Mouse (Mus musculus) mouse trophoblast stem cell (cell line): ENCODE measurements around the gene Ica1l.
"Not testable (repeated sequence)": the region's sequence is repeated elsewhere in the genome, so short reads cannot be mapped to it uniquely, and the experiment has no call there.

ENCODE experiments used
- in situ Hi-C, 2 experiments: fragments of 300-500 bp; cut with MseI, MboI; formaldehyde crosslinking; loops; 2 replicates in 1 of 2; 3 replicates in 1 of 2; pipeline ENCODE4 v1.15.1; 2025

Gene Ica1l

DNA sequence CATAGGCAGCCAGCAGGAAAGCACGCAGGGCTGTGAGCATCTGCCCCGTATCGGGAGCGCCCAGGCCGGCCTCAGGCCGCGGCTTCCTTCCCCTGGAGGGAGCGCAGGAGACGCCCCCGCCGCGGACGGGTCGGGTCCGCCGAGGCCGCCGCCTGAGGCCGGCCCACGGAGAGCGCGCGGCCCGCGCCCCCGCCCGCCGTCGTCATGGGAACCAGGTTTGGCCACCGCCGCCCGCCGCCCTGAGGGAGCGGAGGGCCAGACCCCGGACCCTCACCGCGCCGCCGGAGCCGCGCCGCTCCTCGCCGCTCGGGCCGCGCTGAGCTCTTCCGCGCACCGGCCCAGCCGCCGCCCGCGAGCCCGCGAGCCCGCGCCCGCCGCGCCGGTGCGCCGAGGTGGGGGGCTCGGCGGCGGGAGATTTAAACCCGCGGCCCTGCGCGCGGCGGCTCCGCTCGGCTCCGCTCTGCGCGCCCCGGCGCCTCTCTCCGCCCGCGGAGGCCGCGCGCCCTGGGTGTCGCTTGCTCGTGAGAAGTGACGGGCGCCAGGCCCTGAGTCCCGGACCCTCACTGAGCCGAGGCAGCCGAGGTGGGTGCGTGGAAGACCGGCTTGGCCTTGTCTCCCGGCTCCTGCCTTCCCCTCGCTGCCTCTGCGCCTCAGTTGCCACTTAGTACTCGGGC is at the start of gene Ica1l:
TSS of gene Ica1l (minus strand) at position 389 of the 674 bp plus-strand sequence.
- in situ Hi-C loops: no loop called here

DNA sequence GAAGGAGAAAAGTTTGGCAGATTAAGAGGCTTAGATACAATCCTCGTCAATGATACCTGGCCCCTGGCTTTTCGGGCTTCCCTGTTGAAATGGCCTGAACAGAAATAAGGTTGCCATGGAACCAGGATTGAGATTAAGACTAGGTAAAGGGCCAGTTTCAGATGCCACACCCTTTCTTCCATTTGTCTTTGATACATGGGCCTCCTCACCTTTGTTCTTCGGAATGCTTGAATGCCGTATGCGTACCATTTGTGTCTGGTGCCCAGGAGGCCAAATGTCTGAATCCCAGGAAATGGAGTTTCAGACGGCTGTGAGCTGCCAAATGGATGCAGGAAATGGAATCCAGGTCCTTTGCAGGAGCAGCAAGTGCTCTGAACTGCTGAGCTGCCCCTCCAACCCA is 33.4 kb upstream of the Ica1l start:
- in situ Hi-C loops: no loop called here

DNA sequence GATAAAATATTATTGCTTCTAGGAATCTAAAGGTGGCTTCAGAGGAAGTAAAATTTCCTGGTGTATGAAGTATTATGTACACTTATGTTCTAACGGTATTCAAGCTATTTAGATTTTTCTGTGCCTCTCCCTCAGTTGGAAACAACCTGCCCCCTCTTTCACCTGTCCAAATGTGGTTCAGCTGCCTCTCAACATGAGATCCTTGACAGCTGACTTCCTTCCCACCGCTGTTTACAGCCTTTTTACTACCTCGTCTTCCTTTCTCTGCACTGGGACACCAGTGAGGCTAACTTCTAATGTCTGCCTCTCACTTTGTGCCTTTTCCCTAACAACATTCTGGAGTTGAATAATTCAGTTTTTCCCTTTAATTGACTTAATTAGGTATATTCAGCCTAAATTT is 32.6 kb upstream of the Ica1l start:
- in situ Hi-C loops: no loop called here

DNA sequence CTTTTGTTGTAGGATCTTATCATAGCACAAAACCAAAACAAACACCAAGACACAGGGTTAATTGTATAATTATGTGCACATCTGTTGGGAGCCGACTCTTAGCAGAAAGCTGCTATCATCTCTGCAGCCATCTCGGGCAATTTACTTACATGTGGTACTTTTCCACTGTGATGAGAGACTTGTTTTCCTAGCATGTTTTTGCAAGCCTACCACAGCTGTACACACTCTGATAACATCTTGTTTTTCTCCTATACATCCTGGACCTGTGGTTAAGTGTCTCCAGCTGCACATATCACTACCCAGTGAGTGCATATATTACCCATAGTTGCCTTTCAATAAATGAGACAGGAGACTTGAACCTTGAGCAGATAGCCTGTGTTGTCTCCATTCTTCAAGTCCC is 32.0 kb upstream of the Ica1l start:
- in situ Hi-C loops: no loop called here

DNA sequence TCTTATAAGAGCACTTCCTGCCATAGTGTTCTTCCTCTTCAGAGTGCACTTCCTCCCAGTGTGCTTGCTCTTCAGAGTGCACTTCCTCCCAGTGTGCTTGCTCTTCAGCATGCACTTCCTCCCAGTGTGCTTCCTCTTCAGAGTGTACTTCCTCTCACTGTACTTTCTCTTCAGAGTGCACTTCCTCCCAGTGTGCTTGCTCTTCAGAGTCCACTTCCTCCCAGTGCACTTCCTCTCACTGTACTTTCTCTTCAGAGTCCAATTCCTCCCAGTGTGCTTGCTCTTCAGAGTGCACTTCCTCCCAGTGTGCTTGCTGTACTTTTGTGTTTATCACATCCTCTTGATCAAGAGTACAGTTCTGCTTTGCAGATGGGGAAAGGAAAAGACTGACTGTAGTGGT is 27.7 kb upstream of the Ica1l start:
- in situ Hi-C loops: not testable (repeated sequence)

DNA sequence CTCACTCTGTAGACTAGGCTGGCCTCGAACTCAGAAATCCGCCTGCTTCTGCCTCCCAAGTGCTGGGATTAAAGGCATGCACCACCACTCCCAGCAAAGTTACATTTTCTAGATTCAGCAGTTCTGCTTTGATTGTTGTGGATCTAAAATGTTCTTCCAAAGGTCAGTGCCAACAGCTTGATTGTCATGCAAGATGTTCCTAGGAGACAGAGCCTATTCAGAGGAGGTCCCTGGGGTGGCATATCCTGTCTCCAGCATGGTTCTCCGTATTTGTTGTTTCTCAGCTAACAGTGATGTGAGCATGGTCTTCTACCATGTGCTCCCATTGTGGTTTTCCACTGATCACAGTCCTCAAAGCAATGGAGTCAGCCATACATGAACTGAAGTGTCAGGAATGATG is 13.3 kb upstream of the Ica1l start:
- in situ Hi-C loops: no loop called here

DNA sequence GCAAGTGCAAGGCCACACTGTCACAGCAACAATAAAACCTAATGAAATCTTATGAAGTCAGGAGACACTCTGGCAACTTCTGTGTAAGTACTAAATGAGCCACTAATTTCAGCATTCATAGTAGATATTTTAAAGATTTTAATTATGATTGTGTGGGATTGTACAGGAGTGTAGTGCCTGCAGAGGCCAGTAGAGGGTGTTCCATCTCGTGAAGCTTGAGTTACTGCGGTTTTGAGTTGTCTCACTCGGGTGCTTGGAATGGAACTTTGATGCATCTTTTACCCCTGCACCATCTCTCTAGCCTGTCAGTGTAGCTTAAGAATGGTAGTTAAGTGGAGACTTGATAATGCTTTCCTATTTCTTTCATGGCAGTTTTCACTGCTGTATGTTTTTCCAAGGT is 11.7 kb upstream of the Ica1l start:
- in situ Hi-C loops: no loop called here

DNA sequence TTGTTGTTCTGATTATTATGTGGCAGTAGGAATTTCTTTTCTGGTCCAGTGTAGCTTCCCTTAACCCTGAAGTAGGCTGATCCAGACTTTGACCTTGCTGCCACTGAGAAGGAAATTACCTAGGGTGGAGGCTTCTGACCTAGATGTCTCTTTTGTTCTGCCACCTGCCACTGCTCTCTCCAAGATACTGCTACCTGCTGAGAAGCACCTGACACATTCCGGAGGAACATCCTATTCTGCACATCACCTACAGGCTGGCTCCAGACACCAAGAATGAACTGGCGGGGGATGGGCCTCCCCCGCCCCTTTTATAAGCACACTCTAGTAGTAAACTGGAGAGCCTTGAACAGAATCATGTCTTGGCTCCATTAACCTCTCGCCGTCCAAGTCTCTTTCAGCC is 4.5 kb upstream of the Ica1l start:
- in situ Hi-C loops: not testable (repeated sequence)

GRCm38 (mm10) chr1:60044595-60044994 is 1.6 kb upstream of the Ica1l start:
- in situ Hi-C loops: no loop called here

GRCm38 (mm10) chr1:60042398-60042795 is 587 bp downstream of the Ica1l start:
- in situ Hi-C loops: no loop called here

DNA sequence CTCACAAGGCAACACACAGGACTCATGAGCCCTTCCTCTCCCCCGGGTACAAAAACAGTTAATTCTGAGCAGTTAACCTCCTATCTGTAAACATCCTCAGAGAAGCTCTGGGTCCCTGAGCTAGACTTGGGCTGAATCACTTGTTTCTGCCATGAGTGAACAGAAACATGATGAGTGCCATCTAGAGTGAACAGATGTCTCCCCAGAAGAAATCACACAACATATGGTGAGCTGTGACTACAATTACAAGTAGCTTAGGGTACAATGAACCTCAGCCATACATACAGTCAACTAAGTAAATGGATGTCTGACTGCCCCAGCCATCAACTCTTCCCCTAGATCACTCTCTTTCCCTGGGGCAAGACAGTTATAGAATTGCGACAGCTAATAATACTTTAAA is 7.9 kb downstream of the Ica1l start:
- in situ Hi-C loops: no loop called here

- in situ Hi-C loops: no loop called here
These were observed 25.9 kb downstream of the Ica1l start for GRCm38 (mm10) chr1:60017031-60017469.

DNA sequence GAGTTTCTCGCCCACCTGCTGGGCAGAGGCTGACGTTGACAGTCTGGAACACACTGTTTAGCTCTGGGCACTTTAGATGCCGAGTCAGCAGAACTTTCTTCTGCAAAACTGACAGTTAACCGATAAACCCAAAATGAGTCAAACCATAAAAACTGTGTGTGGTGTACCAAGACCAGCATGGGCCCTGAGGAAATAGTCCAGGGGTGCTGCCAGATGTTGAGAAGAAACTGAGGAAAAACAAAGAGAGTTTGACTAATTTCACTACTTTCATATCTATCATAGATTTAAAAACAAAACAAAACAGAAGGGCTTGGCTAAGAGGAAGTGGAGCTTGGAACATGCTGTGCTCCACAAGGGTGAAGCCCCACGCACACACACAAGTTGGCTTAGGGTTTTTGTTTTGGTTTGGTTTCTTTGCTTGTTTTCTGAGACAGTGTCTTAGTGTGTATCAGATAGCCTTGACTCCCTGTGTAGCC is 26.8 kb downstream of the Ica1l start:
- in situ Hi-C loops: no loop called here

GRCm38 (mm10) chr1:60015511-60015910 is 27.5 kb downstream of the Ica1l start:
- in situ Hi-C loops: no loop called here

GRCm38 (mm10) chr1:60013779-60014178 is 29.2 kb downstream of the Ica1l start:
- in situ Hi-C loops: no loop called here

- in situ Hi-C loops: no loop called here
These were observed 34.2 kb downstream of the Ica1l start for GRCm38 (mm10) chr1:60008743-60009142.

DNA sequence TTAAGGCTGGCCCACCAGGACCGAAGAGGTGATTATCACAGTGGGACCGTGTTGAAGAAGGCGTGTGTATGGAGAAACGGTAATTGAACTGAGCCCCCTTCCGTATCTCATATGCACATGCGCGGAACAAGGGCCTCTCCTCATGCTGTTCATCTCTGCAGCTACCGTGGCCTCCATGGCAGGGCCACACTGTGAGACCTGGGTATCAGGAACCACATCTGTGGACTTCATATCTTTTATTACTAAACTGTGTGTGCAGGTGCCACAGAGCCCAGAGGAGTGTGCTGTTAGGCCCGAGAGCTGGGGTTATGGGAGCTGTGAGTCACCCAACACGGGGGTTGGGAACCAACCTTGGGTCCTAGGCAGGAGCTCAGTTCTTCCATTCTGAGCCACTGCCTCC is 35.6 kb downstream of the Ica1l start:
- in situ Hi-C loops: no loop called here

- in situ Hi-C loops: no loop called here
These were observed 42.7 kb downstream of the Ica1l start for GRCm38 (mm10) chr1:60000319-60000718.

DNA sequence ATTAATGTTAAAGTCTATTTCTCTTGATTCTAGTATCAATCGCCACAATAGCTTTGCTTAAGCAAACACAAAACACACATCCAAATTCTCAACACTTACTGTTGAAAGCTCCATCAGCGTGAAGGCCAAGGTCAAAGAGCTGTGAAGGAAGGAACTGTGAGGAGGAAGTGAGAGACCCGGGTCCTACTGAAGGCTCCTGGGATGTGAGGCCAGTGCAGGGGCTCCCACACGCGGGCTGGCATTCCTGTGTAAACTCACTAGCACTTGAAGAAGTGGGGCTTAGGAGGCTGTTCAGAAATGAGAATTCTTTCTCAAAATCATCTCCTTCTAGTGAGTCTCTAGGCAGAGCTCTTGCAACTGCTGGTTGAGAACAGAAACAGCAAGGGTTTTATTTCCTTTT is 45.6 kb downstream of the Ica1l start:
- in situ Hi-C loops: no loop called here

GRCm38 (mm10) chr1:59995646-59996045 is 47.3 kb downstream of the Ica1l start:
- in situ Hi-C loops: no loop called here

- in situ Hi-C loops: no loop called here
These were observed 55.5 kb downstream of the Ica1l start for GRCm38 (mm10) chr1:59987399-59988040.

DNA sequence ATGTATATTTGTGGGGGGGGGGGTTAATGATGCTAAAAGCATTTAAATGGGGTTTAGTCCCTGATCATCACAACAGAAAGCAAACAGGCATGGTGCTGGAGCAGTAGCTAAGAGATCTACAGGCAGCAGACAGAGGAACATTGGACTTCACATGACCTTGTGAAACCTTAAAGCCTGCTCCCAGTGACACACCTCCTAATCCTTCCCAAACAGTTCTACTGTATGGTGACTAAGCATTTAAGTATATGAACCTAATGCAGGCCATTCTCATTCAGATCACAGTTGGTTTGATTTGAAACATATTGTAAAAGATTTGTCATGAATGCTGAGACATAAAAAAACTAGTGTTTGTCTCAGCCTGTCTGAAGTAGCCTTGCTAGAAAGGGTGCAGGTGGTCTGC is 56.4 kb downstream of the Ica1l start:
- in situ Hi-C loops: no loop called here

DNA sequence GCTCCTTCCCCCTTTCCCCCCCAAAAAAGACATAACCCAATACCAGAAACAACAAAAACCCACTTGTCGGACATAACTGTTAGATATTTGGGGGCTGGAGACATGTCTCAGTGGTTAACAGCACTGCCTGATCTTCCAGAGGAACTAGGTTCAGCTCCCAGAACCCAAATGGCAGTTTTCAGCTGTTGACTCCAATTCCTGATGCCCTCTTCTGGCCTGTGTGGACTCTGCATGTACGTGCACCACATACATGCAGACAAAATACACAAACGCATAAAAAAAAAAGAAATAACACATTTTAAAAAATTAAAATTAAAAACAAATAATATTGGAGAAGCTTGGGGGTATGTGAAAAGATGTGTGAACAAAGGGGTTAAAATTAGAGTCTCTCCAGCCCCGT is 75.7 kb downstream of the Ica1l start:
- in situ Hi-C loops: loop anchor here in 1 of 2 experiments (10.0 kb wide), 1 partner anchor 82 kb away; no protein-coding TSS in a partner anchor
